Mouse (Mus musculus) stomach, postnatal 0 days (tissue): ENCODE data around the gene Gdap1l1.

Source experiments
- CTCF ChIP-seq: IDR thresholded peaks from 2 replicates; pipeline ENCODE4 v1.5.1; 2016; ENCODE audit warnings: antibody characterized with exemption, low read depth, mild to moderate bottlenecking, moderate library complexity
- EP300 ChIP-seq: optimal IDR thresholded peaks from 2 replicates; pipeline ENCODE3; 2016; ENCODE audit warnings: antibody characterized with exemption

DNA sequence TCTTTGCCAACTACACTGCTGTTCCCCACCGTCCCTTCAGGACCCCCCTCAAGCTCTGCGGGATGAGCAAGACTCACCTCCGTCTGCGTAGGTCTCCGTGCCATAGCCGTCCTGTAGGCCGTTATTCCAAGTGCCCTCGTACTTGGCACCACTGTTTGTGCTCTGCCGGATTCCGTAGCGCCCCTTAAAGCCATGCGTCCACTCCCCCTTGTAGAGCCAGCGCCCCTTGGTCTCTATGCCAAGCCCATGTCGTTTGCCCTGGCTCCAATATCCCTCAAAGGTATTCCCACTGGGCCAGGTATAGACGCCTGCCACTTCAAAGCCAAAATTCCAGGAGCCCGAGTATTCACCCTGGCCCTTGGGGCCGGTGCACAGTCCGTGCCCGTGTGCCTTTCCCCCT, 41.2 kb upstream of the Gdap1l1 start:
- TF ChIP-seq CTCF (no peak), EP300 (no peak)
